Mouse (Mus musculus) heart, embryonic 11.5 days (tissue): ENCODE measurements at regions not wholly inside any gene's neighbourhood (a gene's known extent, or its start where the extent isn't known, plus 50 kb on each side); places are given as distances from the start of the nearest gene placed in this dataset.

ENCODE experiments used
- ATAC-seq: fragments of 200-750 bp; cut with Nextera tagmentation; replicated peaks from 2 replicates; pipeline ENCODE4 v1.8.0; 2017; ENCODE audit warnings: moderate library complexity; ENCODE audit not compliant: insufficient number of reproducible peaks, low FRiP score, low TSS enrichment
- H3K27ac ChIP-seq: fragments of 300-500 bp; sonication (generic); 2 replicates; pipeline ENCODE4 v1.5.1; 2014; ENCODE audit warnings: mild to moderate bottlenecking, low read depth, low read length
- H3K27me3 ChIP-seq: fragments of 300-500 bp; sonication (generic); 2 replicates; pipeline ENCODE4 v1.6.1; 2014; ENCODE audit warnings: mild to moderate bottlenecking, low read length, mixed read lengths; ENCODE audit not compliant: control insufficient read depth, insufficient read depth
- H3K36me3 ChIP-seq: fragments of 300-500 bp; sonication (generic); 2 replicates; pipeline ENCODE4 v1.6.1; 2014; ENCODE audit warnings: mild to moderate bottlenecking, low read length, moderate library complexity, mixed read lengths; ENCODE audit not compliant: control insufficient read depth, insufficient read depth
- H3K4me1 ChIP-seq: fragments of 300-500 bp; sonication (generic); 2 replicates; pipeline ENCODE4 v1.6.1; 2014; ENCODE audit warnings: low read length; ENCODE audit not compliant: control insufficient read depth, insufficient read depth
- H3K4me2 ChIP-seq: fragments of 300-500 bp; sonication (generic); 2 replicates; pipeline ENCODE4 v1.6.1; 2014; ENCODE audit warnings: mild to moderate bottlenecking, moderate library complexity
- H3K4me3 ChIP-seq: fragments of 300-500 bp; sonication (generic); 2 replicates; pipeline ENCODE4 v1.5.1; 2014; ENCODE audit warnings: low read depth, low read length
- H3K9ac ChIP-seq: fragments of 300-500 bp; sonication (generic); 2 replicates; pipeline ENCODE4 v1.6.1; 2014; ENCODE audit warnings: mild to moderate bottlenecking, low read depth, low read length, moderate library complexity
- H3K9me3 ChIP-seq: fragments of 300-500 bp; sonication (generic); replicated peaks from 2 replicates; pipeline ENCODE4 v1.6.1; 2016; ENCODE audit warnings: low read length; ENCODE audit not compliant: control insufficient read depth
- WGBS: fragments of 180-500 bp; shearing (Covaris S2); extraction: QIAGEN DNeasy Blood & Tissue Kit; methylation state at CpG from one replicate; pipeline ENCODE4 v1.1.7; 2014; ENCODE audit not compliant: insufficient replicate concordance; 5-methylcytosine and 5-hydroxymethylcytosine counted together

DNA sequence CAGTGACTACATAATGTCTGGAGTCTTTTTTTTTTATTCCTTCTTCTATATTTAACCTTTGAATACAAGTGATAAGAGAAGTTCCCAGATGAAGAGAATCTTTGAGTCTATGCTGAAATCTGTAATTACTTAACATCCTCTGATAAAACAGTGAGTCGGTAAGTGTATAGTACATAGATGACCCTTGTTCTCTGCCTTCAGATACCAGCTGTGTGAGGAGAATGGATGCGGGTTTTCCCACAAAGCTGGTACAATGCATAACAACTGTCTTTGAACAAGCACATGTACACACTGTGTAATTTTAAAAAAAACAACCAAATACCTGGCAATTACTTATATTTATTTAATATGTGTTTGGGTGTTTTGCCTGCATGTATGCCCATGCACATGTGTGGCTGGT, 96.9 kb upstream of the Med14 start:
- WGBS, result 52% methylated on average over 2 of the region's 2 CpGs
- Histone ChIP-seq H3K4me1 (0 out of 2 replicates have a peak, but pooled peaks cover 3% of the 10 kb centered on the region), H3K9ac (no peak overlapping the region), H3K4me3 (no peak overlapping the region), H3K27me3 (0 out of 2 replicates have a peak, but pooled peaks cover 2% of the 10 kb centered on the region), H3K9me3 (no peaks in the 10 kb centered on the region), H3K27ac (no peak overlapping the region), H3K4me2 (no peak overlapping the region; the same call in 1 of the 2 replicates), H3K36me3 (no peaks in the 10 kb centered on the region)
- no peak for ATAC-seq

DNA sequence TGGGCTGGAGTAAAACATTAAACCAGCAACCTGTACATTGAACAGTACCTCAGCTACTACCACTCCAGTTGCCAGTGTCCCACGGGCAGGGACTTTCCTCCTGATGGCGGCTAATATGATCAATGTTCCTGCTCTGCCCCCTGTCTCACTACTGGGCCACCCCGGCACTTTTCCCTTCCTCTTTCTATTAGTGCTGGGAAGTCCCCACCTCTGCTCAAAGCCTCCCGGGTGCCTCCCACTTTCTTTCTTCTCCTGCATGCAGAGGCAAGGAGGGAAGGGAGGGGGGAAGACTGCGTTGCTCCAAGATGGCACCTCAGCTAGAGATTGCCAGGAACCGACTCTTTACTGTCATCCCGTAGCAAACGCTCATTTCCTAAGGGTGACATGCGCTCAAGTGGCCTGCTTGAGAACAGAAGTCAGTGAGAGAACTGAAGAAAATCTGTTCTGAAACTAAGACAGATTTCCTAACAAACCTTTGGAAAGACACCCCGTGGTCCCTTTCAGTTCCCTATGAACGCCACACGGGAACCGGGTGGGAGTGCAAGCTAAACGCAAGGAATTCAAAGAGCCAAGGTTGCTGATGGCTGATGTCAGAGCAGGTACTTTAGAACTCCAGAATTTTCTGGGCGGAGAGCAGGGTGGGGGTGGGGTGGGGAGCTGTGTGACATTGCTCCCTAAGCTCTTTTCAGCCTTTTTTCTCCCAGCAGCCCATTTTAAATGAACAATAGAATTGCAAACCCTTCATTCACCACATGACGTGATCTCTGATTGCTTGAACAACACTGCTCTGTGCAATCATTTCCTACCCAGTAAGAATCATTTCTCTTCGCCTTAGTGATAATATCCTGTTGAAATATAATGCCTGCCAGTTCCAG, 96.2 kb upstream of the Med14 start:
- H3K4me3 ChIP-seq, result peak overlapping the region; percentile 23
- ATAC-seq, result no peak
- WGBS, result 23% methylated on average over 17 of the region's 17 CpGs
- H3K9me3 ChIP-seq, result no peaks in the 10 kb centered on the region
- H3K36me3 ChIP-seq, result no peaks in the 10 kb centered on the region
- H3K9ac ChIP-seq, result peak overlapping the region; percentile 49; the same call in 1 of the 2 replicates
- peak overlapping the region; percentile 54 for H3K4me2 ChIP-seq
- H3K27ac ChIP-seq, result peak overlapping the region; percentile 38
- H3K27me3 ChIP-seq, result 0 out of 2 replicates have a peak, but pooled peaks cover 2% of the 10 kb centered on the region
- 0 out of 2 replicates have a peak, but pooled peaks cover 3% of the 10 kb centered on the region for H3K4me1 ChIP-seq

DNA sequence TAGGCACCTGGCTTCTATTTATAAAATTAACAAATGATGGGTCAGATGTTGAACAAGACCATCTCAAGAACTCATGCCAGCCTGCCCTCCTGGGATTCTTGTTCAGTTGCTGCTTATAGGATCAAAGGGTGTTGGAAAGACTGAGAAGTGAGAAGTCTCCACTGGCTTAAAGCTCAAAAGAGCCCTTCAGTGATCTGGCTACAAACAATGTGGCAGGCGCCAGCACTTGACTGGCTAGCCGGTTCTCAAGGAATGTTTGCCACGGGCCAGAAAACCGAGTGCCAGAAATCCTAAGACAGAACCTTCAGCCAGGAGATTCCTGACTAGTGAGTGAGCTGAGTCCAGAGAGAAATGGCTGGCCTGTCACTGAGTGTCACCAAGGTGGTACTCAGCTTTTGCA, 93.6 kb upstream of the Med14 start:
- no peaks in the 10 kb centered on the region for H3K36me3 ChIP-seq
- no peak overlapping the region for H3K4me3 ChIP-seq

DNA sequence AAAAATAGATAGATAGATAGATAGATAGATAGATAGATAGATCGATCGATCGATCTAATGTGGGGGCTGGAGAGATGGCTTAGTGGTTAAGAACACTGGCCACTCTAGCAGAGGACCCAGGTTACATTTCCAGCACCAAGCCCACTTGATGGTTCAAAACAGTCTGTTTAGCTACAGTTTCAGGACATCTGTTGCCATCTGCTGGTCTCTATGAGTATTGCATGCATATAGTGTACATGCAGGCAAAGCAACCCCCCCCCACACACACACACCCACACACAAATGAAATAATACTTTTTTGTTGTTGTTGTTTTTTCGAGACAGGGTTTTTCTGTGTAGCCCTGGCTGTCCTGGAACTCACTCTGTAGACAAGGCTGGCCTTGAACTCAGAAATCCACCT, 89.8 kb upstream of the Med14 start:
- WGBS, result 57% methylated on average over 4 of the region's 4 CpGs
- no peak overlapping the region for H3K9ac ChIP-seq
- no peak overlapping the region for H3K4me3 ChIP-seq
- H3K9me3 ChIP-seq, result no peaks in the 10 kb centered on the region
- no peaks in the 10 kb centered on the region for H3K4me1 ChIP-seq
- no peak overlapping the region for H3K4me2 ChIP-seq
- ATAC-seq, result no peak
- H3K27me3 ChIP-seq, result 0 out of 2 replicates have a peak, but pooled peaks cover 2% of the 10 kb centered on the region
- no peaks in the 10 kb centered on the region for H3K36me3 ChIP-seq
- no peak overlapping the region for H3K27ac ChIP-seq

More for the DNA sequence above, 93.6 kb upstream of the Med14 start:
- no peak for ATAC-seq
- Histone ChIP-seq H3K9me3 (no peaks in the 10 kb centered on the region), H3K4me2 (no peak overlapping the region), H3K4me1 (0 out of 2 replicates have a peak, but pooled peaks cover 3% of the 10 kb centered on the region), H3K27me3 (0 out of 2 replicates have a peak, but pooled peaks cover 2% of the 10 kb centered on the region), H3K27ac (no peak overlapping the region), H3K9ac (no peak overlapping the region)
- WGBS, result 53% methylated on average over 4 of the region's 4 CpGs

DNA sequence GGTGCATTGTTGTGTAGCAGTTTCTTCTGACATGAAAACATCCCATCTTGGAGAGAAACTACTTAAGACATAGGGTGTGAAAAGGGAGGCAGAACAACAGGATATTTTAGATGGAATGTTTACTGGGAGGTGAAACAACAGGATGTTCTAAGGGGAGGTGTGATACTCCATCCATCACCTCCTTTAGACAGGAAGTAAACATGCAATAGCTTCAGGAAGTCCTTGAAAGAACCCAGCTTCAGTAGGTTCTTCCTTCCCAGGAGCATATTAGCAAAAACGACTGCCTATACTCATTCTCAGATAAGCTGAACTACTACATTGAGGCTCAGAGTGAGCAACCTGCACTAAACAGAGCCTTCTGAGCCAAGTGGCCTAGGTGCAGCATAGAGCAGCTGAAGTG, 82.6 kb upstream of the Med14 start:
- H3K27me3 ChIP-seq, result 0 out of 2 replicates have a peak, but pooled peaks cover 2% of the 10 kb centered on the region
- no peak overlapping the region for H3K9ac ChIP-seq
- WGBS, result 25% methylated on average over 1 of the region's 1 CpGs
- H3K36me3 ChIP-seq, result no peaks in the 10 kb centered on the region
- no peaks in the 10 kb centered on the region for H3K9me3 ChIP-seq
- H3K4me3 ChIP-seq, result no peak overlapping the region
- H3K4me2 ChIP-seq, result no peak overlapping the region
- no peak for ATAC-seq
- H3K4me1 ChIP-seq, result no peaks in the 10 kb centered on the region
- no peak overlapping the region for H3K27ac ChIP-seq

DNA sequence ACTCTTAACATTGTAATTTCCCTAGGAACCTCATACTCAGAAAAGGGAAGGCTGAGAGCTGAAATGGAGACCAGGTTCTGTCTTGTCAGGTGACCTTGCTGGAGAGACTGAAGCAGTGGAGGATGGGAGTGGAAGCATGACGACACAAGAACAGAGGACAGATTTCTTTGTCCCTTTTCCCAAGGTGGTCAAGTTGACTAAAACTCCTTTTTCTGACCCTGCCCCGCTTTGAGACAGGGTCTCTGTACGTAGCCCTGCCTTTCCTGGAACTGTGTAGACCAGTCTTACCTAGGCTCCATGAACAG, 79.1 kb upstream of the Med14 start:
- 58% methylated on average over 3 of the region's 3 CpGs for WGBS
- no peaks in the 10 kb centered on the region for H3K9me3 ChIP-seq
- no peak overlapping the region for H3K9ac ChIP-seq
- H3K4me3 ChIP-seq, result no peak overlapping the region
- ATAC-seq, result no peak
- no peaks in the 10 kb centered on the region for H3K4me1 ChIP-seq
- H3K27me3 ChIP-seq, result 0 out of 2 replicates have a peak, but pooled peaks cover 2% of the 10 kb centered on the region
- H3K27ac ChIP-seq, result no peak overlapping the region; the same call in 1 of the 2 replicates
- peak overlapping the region; percentile 60; the same call in 1 of the 2 replicates for H3K4me2 ChIP-seq
- no peaks in the 10 kb centered on the region for H3K36me3 ChIP-seq

DNA sequence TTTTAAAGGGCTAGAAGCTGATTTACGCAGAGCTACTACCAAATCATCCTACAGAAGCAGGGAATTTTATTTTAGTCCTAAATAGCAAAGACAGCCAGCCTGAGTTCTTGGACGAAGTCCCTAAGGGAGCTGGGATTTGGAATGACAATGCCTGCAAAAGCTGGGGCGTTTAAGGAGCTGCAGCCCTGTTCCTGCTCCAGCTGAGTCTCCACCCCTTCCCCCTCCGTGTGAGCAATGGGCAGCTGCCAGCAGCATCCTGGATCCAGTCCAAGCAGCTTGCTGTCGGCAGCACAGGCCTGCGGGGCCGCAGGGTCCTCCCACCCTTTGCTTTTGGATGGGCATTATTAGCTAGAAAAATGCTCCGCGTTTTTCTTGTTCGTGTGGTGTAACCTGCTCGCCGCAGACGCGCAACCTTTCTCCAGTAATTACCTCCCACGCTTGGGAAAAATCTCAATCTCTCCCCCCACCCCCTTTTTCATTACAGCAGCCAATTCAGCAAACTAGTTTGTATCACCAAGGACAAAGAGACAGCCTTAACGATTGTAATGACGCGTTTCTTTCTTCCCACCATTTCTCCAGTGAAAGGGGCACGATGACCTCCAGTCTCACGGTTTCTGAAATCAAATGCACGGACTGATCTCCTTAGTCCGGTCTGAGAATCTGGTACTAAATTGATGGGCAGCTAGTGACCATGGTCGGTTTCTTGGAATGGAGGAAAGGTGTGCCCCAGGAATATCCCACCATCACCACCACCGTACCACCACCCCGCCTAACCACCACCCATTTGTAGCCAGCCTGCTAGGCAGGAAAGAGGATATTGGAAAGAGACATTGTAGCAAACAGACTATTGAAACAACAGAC, 78.5 kb upstream of the Med14 start:
- Histone ChIP-seq H3K4me1 (no peaks in the 10 kb centered on the region), H3K36me3 (no peaks in the 10 kb centered on the region), H3K4me2 (peak overlapping the region; percentile 60), H3K4me3 (peak overlapping the region; percentile 32), H3K27me3 (0 out of 2 replicates have a peak, but pooled peaks cover 2% of the 10 kb centered on the region), H3K9ac (peak overlapping the region; percentile 52), H3K9me3 (no peaks in the 10 kb centered on the region), H3K27ac (peak overlapping the region; percentile 77)
- peak; percentile 81 for ATAC-seq
- WGBS, result 17% methylated on average over 25 of the region's 25 CpGs

DNA sequence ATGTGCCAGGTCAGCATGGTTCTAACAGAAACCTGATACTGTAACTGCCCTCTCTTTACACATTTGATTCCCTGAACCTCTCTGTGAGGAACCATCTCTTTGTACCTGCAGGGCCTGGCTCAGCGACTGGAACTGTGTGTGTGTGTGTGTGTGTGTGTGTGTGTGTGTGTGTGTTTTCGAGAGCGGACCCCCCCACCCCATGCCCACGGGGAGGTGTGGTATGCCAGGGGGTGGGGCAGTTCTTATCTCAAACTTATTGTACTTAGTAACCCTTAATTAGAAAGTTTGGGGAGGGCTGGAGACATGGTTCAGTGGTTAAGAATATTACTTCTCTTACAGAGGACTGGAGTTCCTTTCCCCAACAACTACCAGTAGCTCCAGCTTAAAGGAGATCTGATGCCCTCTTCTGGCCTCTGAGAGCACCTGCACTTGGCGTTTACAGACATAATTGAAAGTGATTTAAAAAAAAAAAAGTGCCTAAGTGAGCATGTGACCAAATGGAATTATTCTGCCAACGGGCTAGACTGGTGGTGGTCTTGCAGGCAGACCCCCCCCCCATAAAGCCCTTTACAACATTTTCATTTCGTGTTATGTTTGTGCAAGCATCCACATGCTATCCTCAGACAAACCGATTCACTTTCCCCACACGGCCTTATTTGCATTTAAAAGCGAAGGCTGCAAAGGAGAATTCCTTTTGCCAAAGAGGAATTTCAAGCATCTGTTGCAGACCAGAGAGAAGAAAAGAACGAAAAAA, 77.7 kb upstream of the Med14 start:
- Histone ChIP-seq H3K36me3 (no peaks in the 10 kb centered on the region), H3K27me3 (no peaks in the 10 kb centered on the region), H3K4me1 (no peaks in the 10 kb centered on the region), H3K4me3 (peak overlapping the region; percentile 32), H3K4me2 (peak overlapping the region; percentile 60), H3K27ac (peak overlapping the region; percentile 77), H3K9ac (peak overlapping the region; percentile 52), H3K9me3 (no peaks in the 10 kb centered on the region)
- 18% methylated on average over 11 of the region's 11 CpGs for WGBS
- ATAC-seq, result peak; percentile 31; the same call in 1 of the 2 replicates
